Mouse (Mus musculus): ENCODE measurements at regions not wholly inside any gene's neighbourhood (a gene's known extent, or its start where the extent isn't known, plus 50 kb on each side); places are given as distances from the start of the nearest gene placed in this dataset.

DNA sequence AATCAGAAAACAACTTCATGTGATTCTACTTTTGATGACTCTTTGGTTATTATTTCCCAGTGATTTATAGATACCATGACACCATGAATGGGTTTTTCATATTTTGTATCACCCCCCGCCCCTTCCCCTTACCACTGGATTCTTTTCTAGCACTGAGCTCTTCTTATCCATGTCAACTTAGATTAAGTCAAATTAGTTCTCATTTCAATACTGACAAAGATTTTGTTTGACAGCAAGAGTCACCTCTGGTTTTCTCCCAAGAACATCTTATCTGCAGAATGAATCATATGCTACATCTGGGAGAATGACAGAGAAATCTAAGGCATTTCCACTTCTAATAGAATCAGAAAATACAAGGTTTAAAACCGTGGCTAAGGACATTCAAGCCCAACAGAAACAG lies 578.3 kb downstream of the Tfap2b start:
- H3K4me2 ChIP-seq (replicated peaks; ENCODE audit: low read depth) = no peak overlapping the region
- H3K4me1 ChIP-seq (replicated peaks; ENCODE audit: control insufficient read depth, insufficient read depth) = no peaks in the 10 kb centered on the region
- H3K27ac ChIP-seq (replicated peaks) = no peak overlapping the region
- 68% methylated on average over 2 of the region's 2 CpGs for WGBS
- H3K27me3 ChIP-seq (ENCODE audit: control insufficient read depth, insufficient read depth, low read length) = no peaks in the 10 kb centered on the region
- H3K36me3 ChIP-seq (ENCODE audit: control insufficient read depth, insufficient read depth, low read length) = no peaks in the 10 kb centered on the region
- TF ChIP-seq CTCF (IDR thresholded peaks at IDR 0.05; ENCODE audit: low read depth) = no peak
- no peak for TF ChIP-seq EP300 (optimal IDR thresholded peaks at IDR 0.05)
- no peak overlapping the region for H3K4me3 ChIP-seq (ENCODE audit: low read depth, low read length)
- ATAC-seq (ENCODE audit: low FRiP score, low TSS enrichment) = no peak
- no peaks in the 10 kb centered on the region for H3K9me3 ChIP-seq (ENCODE audit: control insufficient read depth, low read length)
- no peak overlapping the region for H3K9ac ChIP-seq (ENCODE audit: low read length)
- no peak for DNase-seq (ENCODE audit: low spot score)

DNA sequence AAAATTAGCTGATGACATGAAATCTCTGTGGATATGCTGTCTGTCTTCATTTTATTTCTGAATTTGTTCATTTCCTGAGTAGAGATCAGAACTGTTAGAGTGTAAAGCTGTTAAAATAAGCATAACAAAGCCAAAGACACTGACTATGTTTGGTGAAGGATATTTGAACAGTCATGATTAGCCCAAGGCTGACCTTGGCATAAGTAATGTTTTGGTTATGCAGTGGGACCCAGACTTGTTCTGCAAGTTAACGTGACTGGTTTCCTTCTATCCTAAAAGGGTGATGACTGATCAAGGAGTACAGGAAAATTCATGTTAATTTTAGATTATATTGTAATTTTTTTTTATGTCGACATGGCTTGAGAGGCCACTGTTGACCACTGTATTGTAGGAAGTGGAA lies 585.4 kb downstream of the Tfap2b start:
- 50% methylated on average over 2 of the region's 2 CpGs for WGBS
- H3K27ac ChIP-seq (replicated peaks) = no peak overlapping the region
- H3K4me2 ChIP-seq (replicated peaks; ENCODE audit: low read depth) = no peak overlapping the region
- H3K27me3 ChIP-seq (ENCODE audit: control insufficient read depth, insufficient read depth, low read length) = no peaks in the 10 kb centered on the region
- no peaks in the 10 kb centered on the region for H3K9me3 ChIP-seq (ENCODE audit: control insufficient read depth, low read length)
- ATAC-seq (ENCODE audit: low FRiP score, low TSS enrichment) (no peak), DNase-seq (ENCODE audit: low spot score) (no peak)
- no peak overlapping the region for H3K9ac ChIP-seq (ENCODE audit: low read length)
- no peaks in the 10 kb centered on the region for H3K36me3 ChIP-seq (ENCODE audit: control insufficient read depth, insufficient read depth, low read length)
- H3K4me1 ChIP-seq (replicated peaks; ENCODE audit: control insufficient read depth, insufficient read depth) = no peaks in the 10 kb centered on the region
- TF ChIP-seq EP300 (optimal IDR thresholded peaks at IDR 0.05) (no peak), CTCF (IDR thresholded peaks at IDR 0.05; ENCODE audit: low read depth) (no peak)
- no peak overlapping the region for H3K4me3 ChIP-seq (ENCODE audit: low read depth, low read length)

DNA sequence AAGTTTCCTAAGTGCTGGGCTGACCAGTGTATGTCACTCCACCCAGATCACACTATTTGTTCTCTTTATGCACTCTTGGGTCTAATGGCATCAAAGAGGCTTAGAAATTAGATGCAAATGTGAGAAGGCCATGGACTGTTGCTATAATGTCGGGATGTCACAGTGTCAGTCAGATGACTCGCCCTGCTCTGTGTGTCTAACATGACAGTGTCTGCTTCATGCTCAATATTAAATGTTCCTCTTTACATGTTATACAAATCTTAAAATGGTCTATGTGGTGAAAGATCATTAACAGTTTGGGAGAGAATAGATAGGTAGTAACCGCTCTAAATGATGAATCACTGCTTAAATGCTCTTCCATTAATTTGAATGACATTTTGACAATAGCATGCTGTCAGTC lies 617.2 kb downstream of the Tfap2b start:
- no peak for TF ChIP-seq EP300 (optimal IDR thresholded peaks at IDR 0.05)
- no peak for TF ChIP-seq CTCF (IDR thresholded peaks at IDR 0.05; ENCODE audit: low read depth)
- no peaks in the 10 kb centered on the region for H3K27me3 ChIP-seq (ENCODE audit: control insufficient read depth, insufficient read depth, low read length)
- no peak overlapping the region for H3K9ac ChIP-seq (ENCODE audit: low read length)
- no peak for ATAC-seq (ENCODE audit: low FRiP score, low TSS enrichment)
- H3K9me3 ChIP-seq (ENCODE audit: control insufficient read depth, low read length) = no peaks in the 10 kb centered on the region
- H3K4me3 ChIP-seq (ENCODE audit: low read depth, low read length) = no peak overlapping the region
- 69% methylated on average over 3 of the region's 3 CpGs for WGBS
- H3K36me3 ChIP-seq (ENCODE audit: control insufficient read depth, insufficient read depth, low read length) = no peaks in the 10 kb centered on the region
- no peak overlapping the region for H3K27ac ChIP-seq (replicated peaks)
- H3K4me2 ChIP-seq (replicated peaks; ENCODE audit: low read depth) = no peak overlapping the region
- DNase-seq (ENCODE audit: low spot score) = no peak
- no peaks in the 10 kb centered on the region for H3K4me1 ChIP-seq (replicated peaks; ENCODE audit: control insufficient read depth, insufficient read depth)

DNA sequence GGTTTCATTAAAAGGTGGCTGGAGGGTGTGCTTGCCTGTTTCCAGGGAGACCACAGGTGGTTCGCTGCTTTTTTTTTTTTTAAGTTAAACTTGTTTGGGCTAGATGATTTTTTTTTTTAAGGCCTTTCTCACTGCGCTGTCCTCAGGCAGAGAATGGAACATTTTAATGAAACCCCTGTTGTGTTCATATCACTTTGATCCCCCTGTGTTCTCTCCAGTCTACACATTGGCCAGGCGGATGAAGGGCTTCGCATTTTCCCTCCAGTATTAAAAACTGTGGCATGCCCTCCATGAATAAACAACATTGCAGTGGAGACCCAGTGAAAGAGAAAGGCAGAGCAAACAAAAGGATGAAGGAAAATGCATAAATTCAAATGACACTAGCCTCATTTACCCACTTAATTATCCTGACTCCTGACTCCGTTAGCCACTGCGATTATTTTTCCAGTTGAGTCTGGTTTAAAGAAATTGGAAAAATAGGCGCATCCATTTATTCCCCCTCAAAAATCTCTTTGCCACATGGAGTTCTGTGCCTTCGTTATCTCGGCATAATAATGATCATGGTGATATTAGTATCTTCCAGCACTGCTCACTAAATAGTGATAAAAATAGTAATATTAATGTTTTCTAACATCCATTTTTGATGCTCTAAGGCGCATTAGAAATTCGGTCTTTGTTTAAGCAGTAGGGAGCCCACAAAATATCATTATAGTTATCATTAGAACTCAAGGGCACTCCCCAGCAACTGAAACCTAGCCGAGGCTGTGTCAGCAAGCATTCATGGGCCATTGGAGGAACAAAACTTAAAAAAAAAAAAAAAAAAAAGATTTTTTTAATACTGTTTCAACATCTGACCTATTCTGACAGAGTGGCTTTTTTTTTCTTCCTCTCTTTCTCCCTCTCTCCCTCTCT lies 618.0 kb downstream of the Tfap2b start:
- Histone ChIP-seq H3K9ac (ENCODE audit: low read length) (no peak overlapping the region), H3K4me1 (replicated peaks; ENCODE audit: control insufficient read depth, insufficient read depth) (no peaks in the 10 kb centered on the region), H3K9me3 (ENCODE audit: control insufficient read depth, low read length) (no peaks in the 10 kb centered on the region), H3K4me3 (ENCODE audit: low read depth, low read length) (no peak overlapping the region), H3K27me3 (ENCODE audit: control insufficient read depth, insufficient read depth, low read length) (no peaks in the 10 kb centered on the region), H3K4me2 (replicated peaks; ENCODE audit: low read depth) (no peak overlapping the region), H3K36me3 (ENCODE audit: control insufficient read depth, insufficient read depth, low read length) (no peaks in the 10 kb centered on the region), H3K27ac (replicated peaks) (no peak overlapping the region)
- no peak for TF ChIP-seq CTCF (IDR thresholded peaks at IDR 0.05; ENCODE audit: low read depth)
- no peak for TF ChIP-seq EP300 (optimal IDR thresholded peaks at IDR 0.05)
- ATAC-seq (ENCODE audit: low FRiP score, low TSS enrichment) (no peak), DNase-seq (ENCODE audit: low spot score) (no peak)
- 81% methylated on average over 12 of the region's 12 CpGs for WGBS

DNA sequence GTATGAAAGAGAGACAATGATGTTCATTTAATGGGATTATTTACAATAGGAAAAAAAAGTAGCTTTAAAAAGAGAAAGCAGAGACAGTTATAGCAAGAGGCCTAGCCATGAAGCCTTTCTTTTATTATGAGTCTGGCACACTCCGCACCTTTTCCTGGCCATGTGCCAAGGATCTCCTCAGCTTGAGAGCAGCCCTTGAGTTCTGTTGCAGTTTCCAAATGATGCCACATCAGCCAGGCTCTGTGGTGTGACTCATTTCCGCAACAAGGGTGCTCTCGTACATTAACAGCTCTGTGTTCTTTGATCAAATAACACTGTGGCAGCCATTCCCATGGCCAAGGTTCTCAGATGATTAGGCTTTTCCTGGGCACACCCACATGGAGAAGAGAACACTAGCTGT lies 641.2 kb downstream of the Tfap2b start:
- WGBS = 63% methylated on average over 3 of the region's 3 CpGs
- DNase-seq (ENCODE audit: low spot score) (no peak), ATAC-seq (ENCODE audit: low FRiP score, low TSS enrichment) (no peak)
- no peak overlapping the region for H3K4me2 ChIP-seq (replicated peaks; ENCODE audit: low read depth)
- no peaks in the 10 kb centered on the region for H3K9me3 ChIP-seq (ENCODE audit: control insufficient read depth, low read length)
- H3K27me3 ChIP-seq (ENCODE audit: control insufficient read depth, insufficient read depth, low read length) = no peaks in the 10 kb centered on the region
- H3K27ac ChIP-seq (replicated peaks) = no peak overlapping the region
- no peaks in the 10 kb centered on the region for H3K4me1 ChIP-seq (replicated peaks; ENCODE audit: control insufficient read depth, insufficient read depth)
- H3K36me3 ChIP-seq (ENCODE audit: control insufficient read depth, insufficient read depth, low read length) = no peaks in the 10 kb centered on the region
- no peak overlapping the region for H3K4me3 ChIP-seq (ENCODE audit: low read depth, low read length)
- TF ChIP-seq EP300 (optimal IDR thresholded peaks at IDR 0.05) (no peak), CTCF (IDR thresholded peaks at IDR 0.05; ENCODE audit: low read depth) (no peak)
- no peak overlapping the region for H3K9ac ChIP-seq (ENCODE audit: low read length)

DNA sequence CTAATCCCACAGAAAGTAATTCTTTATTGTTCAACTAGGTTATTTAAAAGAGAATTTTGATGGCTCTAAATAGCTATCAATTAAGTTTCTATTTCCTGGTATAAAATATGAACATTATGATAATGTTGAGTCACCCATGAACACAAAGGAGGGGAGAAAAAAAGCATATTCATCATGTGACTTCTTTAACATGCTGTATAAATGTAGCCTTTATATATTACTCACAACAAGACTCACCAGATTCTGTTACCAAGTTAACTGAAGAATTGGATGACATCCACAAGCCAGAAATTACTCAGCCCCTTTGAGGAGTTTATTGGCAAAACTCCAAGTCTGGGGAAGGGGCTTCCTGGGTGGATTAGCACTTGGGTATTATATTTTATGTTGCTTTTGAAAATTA lies 648.5 kb downstream of the Tfap2b start:
- H3K27ac ChIP-seq (replicated peaks) = no peak overlapping the region
- H3K27me3 ChIP-seq (ENCODE audit: control insufficient read depth, insufficient read depth, low read length) = no peaks in the 10 kb centered on the region
- H3K4me3 ChIP-seq (ENCODE audit: low read depth, low read length) = no peak overlapping the region
- H3K4me2 ChIP-seq (replicated peaks; ENCODE audit: low read depth) = no peak overlapping the region
- ATAC-seq (ENCODE audit: low FRiP score, low TSS enrichment) = no peak
- no peaks in the 10 kb centered on the region for H3K4me1 ChIP-seq (replicated peaks; ENCODE audit: control insufficient read depth, insufficient read depth)
- no peaks in the 10 kb centered on the region for H3K36me3 ChIP-seq (ENCODE audit: control insufficient read depth, insufficient read depth, low read length)
- no peaks in the 10 kb centered on the region for H3K9me3 ChIP-seq (ENCODE audit: control insufficient read depth, low read length)
- TF ChIP-seq EP300 (optimal IDR thresholded peaks at IDR 0.05) (no peak), CTCF (IDR thresholded peaks at IDR 0.05; ENCODE audit: low read depth) (no peak)
- DNase-seq (ENCODE audit: low spot score) = no peak
- H3K9ac ChIP-seq (ENCODE audit: low read length) = no peak overlapping the region
